Mouse (Mus musculus) testis, adult 2 months (tissue): Measurements from ENCODE around the gene Srebf1.

ENCODE experiments used
- CTCF ChIP-seq: fragments of 200-500 bp; IDR thresholded peaks from 2 replicates; pipeline ENCODE4 v1.5.1; 2012; ENCODE audit warnings: low read depth, mild to moderate bottlenecking, inconsistent platforms, low read length, moderate library complexity; ENCODE audit not compliant: control insufficient read depth, insufficient read depth, insufficient replicate concordance
- POLR2A ChIP-seq: fragments of 200-500 bp; IDR thresholded peaks from 2 replicates; pipeline ENCODE4 v1.6.1; 2012; ENCODE audit warnings: low read depth, mild to moderate bottlenecking, inconsistent platforms, low read length, moderate library complexity; ENCODE audit not compliant: control insufficient read depth

DNA sequence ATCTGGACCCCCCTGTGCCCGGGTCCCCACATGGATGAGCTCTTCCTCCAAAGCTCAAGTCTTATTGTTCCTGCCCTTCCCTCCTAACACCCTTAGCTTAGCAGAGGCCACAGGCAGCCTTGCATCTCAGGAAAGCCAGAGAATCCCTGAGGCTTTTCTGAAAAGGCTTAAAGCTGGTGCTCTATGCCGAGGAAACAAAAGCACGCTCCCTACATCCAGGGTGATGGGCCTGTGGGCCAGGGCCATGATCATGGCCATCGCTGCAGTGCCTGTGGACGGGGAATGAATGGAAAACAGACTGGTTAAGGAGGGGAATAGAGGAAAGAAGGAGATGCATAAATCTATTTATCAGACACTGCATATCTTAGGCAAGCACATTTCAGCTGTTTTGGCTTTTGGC, 66.7 kb downstream of the Srebf1 start:
- TF ChIP-seq POLR2A = no peak
- TF ChIP-seq CTCF = no peak
